Mouse (Mus musculus): ENCODE data around the gene Chfr.
A peak's percentile ranks its signal among the peaks of the same experiment; 100 is the strongest.

DNA sequence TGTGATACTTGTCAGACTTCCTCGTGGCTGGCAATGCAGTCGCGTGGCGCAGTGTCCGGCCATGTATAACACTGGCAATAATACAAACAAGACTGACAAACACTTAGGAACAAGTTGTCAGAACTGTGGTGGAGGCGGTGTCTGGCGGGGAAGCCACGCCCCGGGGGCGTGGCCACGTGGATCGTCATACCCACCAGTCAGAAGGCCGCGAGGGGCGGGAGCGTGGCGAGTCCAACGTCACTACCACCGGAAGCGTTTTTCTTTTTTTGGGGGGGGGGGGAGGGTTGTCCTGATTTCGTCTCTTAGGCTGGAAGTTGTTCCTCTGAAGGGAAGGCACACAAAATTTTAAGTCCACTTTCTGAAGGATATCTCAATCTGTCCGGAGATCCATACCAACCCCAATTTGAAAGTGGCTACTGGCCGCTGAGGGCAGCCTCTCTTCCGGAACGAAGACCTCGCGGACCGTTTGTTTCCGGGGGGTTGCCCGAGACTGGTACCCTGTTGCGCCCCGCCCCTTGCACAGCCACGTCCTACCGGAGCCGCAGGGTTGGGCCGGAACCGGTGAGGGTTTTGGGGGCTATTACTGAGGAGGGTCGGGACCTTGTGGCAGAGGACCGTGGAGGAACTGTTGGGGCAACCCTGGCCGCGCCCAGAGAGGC lies 40.8 kb downstream of the Chfr start, which contains the start of gene Golga3:
- TF ChIP-seq POLR2A (IDR thresholded peaks at IDR 0.05; ENCODE audit: low read depth, low read length): peak; percentile 77
- TF ChIP-seq CTCF (IDR thresholded peaks at IDR 0.05; ENCODE audit: borderline replicate concordance, insufficient read depth, low read length): no peak
